Mouse (Mus musculus) frontal cortex, adult 2 months (tissue): ENCODE results near the gene Mogat2. TPM values are rescaled to one million over a fixed set of nuclear protein-coding genes. Genes with fewer than 3 reads are reported as not detected.
A peak's percentile ranks its signal among the peaks of the same experiment; 100 is the strongest.

Experiments
- DNase-seq, 2 experiments: peaks; one replicate each; pipeline ENCODE4 v3.0.0; 2022; ENCODE audit warnings: low spot score in 1 of 2; ENCODE audit errors: extremely low spot score in 1 of 2
- polyA plus RNA-seq: library from polyadenylated mRNA; depleted of rRNA; stranded (reverse); fragments of >200 nt; gene quantifications from 2 replicates; pipeline ENCODE4 v1.2.3, GENCODE M21; 2012; rRNA removed

Gene Mogat2
- 0.04 TPM in 1 of 2 replicates, not detected in the other for polyA plus RNA-seq

- DNase-seq = no peak
Observed at GRCm38 (mm10) chr7:99238417-99238816, at the start of gene Mogat2. TSS of gene Mogat2 (minus strand) at chr7:99238619.

GRCm38 (mm10) chr7:99287287-99287686 lies 48.9 kb upstream of the Mogat2 start:
- peak; percentile 56 to 70 for DNase-seq

DNA sequence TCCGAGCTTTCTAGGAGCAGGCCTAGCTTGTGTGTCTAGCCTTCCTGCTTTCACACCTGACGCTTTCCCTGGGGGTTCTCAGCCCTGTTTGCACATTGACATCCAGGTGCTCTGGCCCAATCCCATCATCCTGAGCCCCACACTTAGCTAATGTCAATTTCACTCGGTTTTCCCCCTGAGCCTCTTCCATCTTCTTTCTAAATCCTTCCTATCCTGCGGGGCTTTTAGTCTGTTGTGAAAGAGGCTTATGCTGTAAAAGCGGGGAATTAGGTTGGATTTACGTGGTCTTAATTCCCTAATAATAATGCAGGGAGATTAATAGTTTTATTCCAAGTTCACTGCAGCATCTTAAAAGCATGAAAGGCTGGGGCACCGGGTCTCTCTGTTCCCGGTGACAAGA lies 41.2 kb upstream of the Mogat2 start:
- no peak for DNase-seq

DNA sequence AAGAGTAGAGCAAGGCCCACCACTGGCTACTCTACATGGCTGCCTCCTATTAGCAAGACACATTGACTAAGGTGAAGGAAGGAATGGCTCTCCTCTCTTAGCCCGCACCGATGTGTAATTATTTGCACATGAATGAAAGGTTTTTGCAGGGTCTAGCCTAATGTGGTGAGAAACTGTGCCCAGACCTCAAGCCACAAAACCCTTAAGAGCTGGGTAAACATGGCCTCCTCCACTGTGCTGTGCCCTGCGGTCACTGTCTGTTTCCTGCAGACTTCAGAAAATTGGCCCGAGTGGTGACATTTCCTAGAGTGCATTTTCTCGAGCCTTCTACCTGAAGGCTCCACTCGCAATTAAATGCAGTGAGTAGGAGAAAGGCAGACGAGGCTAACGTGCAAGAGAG lies 39.9 kb upstream of the Mogat2 start:
- no peak for DNase-seq

DNA sequence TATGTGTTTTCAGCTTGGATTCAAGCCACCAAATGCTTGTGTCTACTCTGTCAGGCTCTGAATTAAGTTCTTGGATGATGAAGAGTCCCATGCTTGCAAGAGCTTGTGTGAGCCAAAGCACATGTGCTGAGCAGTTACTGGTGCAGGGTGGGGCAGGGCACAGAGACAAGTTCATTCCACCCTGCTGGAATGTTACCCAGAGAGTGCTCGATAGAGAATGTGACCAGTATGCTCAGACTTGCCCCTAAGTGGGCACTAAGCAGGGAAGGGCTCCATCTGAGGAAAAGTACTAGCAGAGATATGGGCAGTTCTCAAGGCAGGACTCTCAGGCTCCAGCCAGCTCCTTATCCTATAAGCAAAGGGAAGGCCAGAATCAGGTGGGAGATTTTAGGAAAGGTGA lies 38.3 kb upstream of the Mogat2 start:
- DNase-seq = no peak

GRCm38 (mm10) chr7:99275131-99275530 lies 36.7 kb upstream of the Mogat2 start:
- no peak for DNase-seq

- no peak for DNase-seq
Observed at GRCm38 (mm10) chr7:99271630-99272029, 33.2 kb upstream of the Mogat2 start.

DNA sequence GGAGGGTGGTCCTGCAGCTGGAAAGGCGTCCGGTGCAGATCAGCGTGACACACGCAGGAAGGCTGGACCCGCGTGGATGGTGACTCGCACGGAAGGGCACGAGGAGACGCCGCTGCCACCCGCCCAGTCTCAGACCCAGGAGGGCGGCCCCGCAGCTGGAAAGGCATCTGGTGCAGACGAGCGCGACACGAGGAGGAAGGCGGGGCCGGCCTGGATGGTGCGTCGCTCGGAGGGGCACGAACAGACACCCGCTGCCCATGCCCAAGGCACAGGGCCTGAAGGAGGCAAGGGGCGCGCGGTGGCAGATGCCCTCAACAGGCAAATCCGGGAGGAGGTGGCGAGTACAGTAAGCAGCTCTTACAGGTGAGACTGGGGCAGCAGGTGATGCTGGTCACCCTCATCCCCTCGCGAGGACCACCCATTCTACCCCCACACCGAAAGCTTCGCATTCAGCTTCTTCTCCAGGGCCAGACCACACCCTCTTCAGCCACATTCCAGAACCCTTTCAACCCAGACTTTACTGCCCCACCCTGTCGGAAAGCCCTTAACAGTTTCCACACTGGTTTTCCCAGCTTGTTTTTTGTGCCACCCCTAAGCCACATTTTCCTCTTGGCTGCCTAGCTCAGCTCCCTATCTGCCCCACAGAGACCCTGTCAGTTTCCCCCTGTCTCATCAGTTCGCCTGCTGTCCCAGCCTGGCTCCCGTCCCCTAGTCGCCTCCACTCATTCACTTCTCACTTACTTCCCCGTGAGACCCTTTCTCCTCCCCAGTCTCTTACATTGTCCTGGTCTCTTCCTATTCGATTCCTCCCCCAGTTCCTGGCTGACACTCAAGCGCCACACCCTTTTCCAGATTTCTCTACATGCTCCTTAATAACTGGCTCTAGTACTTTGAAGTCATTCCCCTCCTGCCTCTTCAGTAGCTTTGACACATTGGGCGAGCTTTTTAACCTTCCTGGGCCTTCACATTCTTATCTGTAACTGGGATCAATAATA lies 30.8 kb upstream of the Mogat2 start:
- DNase-seq = no peak

GRCm38 (mm10) chr7:99268506-99268900 lies 30.1 kb upstream of the Mogat2 start:
- DNase-seq = no peak

DNA sequence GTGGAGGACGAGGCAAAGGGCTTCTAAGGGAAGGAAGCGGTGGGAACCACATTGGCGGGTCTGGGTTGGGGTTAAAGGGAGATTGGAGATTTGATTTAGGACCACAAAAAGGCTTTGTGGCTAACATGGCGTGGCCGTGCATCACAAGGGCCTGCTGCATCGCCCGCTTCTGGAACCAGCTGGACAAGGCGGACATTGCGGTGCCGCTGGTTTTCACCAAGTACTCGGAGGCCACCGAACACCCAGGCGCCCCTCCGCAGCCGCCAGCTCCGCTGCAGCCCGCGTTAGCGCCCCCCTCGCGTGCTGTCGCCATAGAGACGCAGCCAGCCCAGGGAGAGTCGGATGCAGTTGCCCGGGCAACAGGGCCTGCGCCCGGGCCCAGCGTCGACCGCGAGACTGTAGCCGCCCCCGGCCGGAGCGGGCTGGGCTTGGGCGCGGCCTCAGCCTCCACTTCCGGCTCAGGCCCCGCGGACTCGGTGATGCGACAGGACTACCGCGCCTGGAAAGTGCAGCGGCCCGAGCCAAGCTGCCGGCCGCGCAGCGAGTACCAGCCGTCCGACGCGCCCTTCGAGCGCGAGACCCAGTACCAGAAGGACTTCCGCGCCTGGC lies 29.6 kb upstream of the Mogat2 start:
- DNase-seq = peak; percentile 66 to 87

- peak; percentile 77 to 84 for DNase-seq
Observed at GRCm38 (mm10) chr7:99267251-99267896, 29.0 kb upstream of the Mogat2 start, which contains the start of gene Map6. TSS of gene Map6 (plus strand) at chr7:99267447.

DNA sequence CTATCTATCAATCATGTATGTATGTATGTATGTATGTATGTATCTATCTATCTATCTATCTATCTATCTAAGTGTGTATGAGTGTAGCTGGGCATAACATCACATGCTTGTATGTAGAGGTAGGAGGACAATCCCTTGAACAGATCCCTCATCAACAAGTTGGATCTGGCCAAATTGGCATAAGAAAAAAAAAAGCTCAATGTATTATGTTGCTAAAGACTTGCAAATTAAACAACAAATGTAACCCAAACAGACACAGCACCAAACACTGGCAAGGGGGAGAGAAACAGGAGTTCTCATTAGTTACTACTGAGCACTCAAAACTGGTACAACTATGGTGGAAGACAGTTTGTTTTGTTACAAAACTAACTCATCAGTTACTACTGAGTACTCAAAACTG lies 26.2 kb upstream of the Mogat2 start:
- DNase-seq = no peak

GRCm38 (mm10) chr7:99263509-99263908 lies 25.1 kb upstream of the Mogat2 start:
- no peak for DNase-seq

DNA sequence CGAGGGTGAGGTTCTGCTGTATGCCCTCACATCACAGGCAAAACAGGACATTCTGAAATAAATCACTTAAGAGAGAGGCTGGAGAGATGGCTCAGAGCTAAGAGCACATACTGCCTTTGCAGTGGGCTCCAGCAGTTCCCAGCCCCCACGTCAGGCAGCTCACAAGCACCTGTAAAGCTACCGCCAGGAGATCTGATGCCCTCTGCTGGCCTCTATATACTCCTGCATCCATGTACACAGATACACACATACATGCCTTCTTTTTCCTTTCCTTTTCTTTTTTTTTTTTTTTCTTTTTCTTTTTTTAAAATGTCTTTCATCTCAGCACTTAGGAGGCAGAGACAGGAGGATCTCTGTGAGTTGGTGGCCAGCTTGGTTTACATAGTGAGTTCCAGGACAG lies 23.5 kb upstream of the Mogat2 start:
- no peak for DNase-seq

DNA sequence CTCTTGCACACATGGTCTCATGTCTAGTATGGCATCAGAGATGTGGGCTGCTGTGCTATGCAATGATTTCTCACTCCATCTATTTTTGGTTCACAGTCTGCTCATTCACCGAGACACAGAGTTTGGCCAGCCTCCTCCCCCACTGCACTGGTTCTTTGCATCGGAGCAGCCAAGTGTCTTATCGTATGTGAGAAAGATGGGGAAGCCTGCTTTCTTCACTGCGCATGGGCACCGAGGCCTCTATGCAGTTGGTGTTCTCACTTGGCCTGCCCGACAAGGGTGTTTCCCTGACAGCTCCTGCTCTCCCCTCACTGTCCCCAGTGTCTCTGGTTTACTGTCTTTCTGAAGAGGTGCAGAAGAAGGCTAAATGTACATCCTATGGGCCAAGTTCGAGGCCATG lies 16.6 kb upstream of the Mogat2 start:
- DNase-seq = peak; percentile 78 to 79

DNA sequence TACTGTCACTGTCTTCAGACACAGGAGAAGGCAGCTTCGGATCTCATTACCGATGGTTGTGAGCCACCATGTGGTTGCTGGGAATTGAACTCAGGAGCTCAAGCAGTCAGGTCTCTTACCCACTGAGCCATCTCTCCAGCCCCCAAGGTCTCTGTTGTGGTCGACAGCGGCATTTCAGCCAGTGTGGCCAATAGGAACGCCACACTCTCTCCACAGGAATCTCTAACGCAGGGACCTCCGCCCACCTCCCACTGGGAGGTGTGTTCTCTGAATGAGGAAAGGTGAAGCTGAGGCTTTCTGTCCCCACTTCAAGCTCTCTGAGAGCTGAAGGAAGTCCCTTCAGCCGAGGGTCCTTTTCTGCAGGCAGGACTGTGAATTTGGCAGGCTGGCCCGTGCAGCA lies 12.0 kb upstream of the Mogat2 start:
- DNase-seq = no peak

- peak in 1 of 2 experiments; percentile 78 for DNase-seq
Observed at GRCm38 (mm10) chr7:99249582-99249911, 11.1 kb upstream of the Mogat2 start.

DNA sequence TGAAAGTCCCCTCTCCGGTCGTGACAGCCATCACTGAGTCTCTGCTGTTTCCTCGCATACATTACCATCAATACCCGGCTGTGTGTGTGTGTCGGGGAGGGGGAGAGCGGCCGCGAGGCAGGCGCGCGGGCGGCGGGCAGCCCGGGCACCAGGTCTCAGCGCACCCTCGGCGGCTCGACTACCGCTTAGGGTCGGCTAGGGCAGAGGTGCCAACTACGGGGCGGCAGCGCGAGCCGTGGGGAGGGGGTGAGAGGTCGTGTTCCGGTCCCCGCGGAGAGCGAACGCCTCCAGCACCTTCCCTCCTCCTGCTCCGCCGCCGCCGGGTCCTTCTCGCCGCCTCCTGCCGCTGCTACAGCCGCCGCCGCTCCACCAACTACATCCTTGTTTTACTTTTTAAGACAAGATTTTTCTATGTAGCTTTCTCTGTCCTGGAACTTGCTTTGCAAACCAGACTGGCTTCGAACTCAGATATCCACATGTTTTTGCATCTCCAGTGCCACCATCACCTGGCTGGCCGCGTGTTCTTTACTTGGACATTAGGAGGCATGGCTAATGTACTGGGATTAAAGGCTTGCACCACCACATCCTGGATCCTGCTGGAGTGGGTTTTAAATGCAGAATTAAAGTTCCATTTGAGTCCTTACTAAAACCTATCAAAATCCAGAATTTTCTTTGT lies 10.6 kb upstream of the Mogat2 start:
- DNase-seq = no peak

GRCm38 (mm10) chr7:99248157-99248742 lies 9.8 kb upstream of the Mogat2 start:
- no peak for DNase-seq

- DNase-seq = no peak
Observed at GRCm38 (mm10) chr7:99242097-99242496, 3.7 kb upstream of the Mogat2 start.
